Mouse (Mus musculus): ENCODE results near the gene Shb.

The Shb gene

DNA sequence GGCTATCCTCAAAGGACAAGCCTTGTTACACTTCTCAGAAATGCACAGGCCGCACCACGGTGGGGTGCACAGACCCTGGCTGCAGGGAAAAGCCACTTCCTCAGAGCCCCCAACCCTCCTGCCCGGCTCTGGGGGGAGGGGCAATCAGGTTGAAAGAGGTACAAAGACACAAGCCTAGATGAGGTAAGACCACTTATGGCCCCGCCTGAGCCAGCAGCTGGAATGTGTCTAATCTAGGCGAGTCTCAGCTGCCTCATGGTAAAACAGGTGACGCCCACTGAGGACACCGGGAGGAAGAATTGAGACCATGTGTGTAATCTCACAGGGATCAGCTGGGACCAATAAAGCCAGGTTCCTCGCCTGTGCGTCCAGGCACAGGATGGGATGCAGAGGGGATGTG is 25.2 kb downstream of the Shb start:
- no peak for DNase-seq (ENCODE audit: extremely low read depth, insufficient read length, low spot score)

DNA sequence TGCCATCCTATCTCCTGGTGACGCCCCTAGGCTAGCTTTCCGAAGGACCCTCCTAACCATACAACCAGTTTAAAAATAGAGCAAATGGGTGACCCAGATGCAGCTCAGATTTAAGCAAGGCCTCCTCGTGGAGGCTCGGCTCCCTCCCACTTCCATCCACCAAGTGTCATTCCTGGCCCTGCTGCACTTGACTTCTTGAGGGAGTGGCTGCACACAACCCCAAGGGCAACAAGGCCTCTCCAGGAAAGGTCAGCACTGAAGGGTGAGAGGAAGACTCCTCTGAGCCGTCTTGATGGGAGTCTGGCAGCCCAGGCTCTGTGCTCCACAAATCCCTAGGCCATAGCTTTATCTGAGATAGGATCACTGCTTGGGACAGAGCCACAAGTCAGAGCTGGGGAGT is 25.7 kb downstream of the Shb start:
- no peak for DNase-seq (ENCODE audit: extremely low read depth, insufficient read length, low spot score)

DNA sequence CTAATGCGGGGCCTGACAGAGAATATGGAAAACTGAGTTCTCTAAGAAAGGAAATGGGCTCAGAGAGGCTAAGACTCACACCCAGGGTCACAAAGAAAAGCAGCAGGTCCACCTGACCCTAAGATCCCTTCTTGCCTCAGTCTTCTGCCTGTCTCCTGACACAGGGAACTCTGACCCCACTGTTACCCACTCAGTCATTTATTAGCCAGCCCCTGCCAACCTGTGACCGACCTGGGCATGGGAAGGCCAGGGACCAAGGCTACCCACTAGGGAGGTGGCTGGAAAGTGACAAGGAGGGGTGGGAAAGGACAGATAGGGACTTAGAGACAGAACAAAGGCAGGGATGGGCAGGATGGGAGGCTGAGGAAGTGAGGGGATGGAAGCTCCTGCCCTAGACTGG is 26.6 kb downstream of the Shb start:
- DNase-seq (ENCODE audit: extremely low read depth, insufficient read length, low spot score): no peak

DNA sequence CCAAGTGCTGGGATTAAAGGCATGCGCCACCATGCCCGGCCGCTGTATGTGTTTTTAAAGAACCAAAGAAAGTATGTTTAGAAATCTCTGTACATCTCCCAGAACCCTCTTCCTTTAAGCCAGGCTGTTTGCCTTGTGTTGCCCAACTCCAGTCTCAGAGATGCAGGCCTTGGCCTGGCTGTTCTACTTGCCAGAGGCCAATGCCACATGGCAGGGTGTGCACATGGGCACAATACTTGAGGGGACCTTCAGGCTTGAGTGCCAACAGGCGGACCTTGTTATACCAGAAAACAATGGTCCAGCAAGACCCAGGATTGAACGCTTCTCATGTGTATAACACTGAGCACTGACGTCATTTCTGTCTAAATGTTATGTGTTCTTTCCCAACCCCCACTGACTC is 27.1 kb downstream of the Shb start:
- no peak for DNase-seq (ENCODE audit: extremely low read depth, insufficient read length, low spot score)

DNA sequence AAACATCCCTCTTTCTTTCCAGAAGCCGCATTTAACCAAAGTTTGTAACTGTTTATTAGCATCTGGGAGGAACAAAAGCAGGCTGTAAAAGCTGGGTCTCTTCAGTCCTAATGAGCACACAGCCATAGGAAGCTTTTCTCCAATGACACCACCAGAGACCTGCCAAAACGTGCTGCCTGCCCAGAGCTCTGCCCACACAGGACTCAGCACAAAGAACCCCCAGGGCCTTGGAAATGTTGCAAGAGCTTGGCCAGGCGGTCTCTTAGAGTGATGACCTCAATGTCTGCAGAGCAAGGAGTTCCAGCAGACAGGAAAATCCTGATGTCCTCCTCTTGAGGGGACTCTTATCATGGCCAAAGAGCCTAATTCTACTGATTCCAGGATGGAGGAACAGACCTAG is 28.5 kb downstream of the Shb start:
- DNase-seq (ENCODE audit: extremely low read depth, insufficient read length, low spot score): no peak

DNA sequence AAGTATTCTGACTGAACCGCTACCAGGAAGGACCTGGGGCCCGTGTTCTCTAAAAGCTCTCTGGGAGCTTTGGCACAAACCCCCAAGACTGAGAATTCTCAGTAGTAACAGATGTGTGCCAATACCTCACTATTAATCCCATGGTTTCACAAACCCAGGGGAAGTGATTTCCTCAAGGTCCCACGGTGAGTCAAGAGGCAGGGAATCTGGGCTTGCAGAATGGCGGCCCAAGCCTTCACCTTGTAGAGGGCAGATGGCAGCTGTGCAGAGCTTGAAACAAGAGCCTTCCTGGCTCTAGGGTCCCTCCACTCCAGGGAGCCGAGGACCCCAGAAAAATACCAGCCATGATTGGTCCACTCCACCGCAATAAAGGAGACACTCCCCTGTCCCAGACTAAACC is 28.9 kb downstream of the Shb start:
- no peak for DNase-seq (ENCODE audit: extremely low read depth, insufficient read length, low spot score)

DNA sequence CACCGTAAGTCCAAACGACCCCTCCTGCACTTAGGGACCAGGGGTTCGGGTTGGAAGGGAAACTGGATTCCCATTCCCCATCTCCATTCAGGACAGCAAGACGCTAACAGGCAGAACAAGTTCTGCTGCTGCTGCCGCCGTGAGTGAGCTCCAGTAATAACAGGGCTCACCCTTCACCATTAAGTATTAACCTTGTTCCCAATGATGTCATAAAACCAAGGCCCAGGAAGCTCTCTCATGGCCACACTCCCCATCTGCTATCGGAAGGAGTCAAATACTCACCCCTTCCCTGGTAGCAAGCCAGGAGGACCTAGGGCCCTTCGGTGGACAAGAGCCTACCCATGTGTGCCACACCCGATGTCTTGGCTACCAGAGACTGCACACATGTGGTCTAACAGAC is 30.3 kb downstream of the Shb start:
- no peak for DNase-seq (ENCODE audit: extremely low read depth, insufficient read length, low spot score)

DNA sequence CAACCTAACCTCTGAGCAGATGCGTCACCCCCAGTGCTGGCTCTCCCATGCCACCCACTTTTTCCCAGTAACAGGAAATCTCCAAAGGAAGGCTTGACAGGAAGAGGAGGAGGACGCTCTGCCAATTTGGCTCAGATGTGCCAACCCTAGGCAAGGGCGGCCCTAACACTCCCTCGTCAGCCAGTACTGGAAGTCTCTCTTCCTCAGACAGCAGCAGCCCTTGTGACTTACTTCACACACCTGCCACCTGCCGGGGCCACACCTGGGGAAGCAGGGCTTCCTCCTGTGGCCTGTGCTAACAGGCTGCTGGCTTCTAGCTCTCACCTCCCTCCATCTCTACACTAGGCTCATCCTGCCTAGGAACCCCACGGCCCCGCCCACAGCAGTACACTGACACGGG is 31.9 kb downstream of the Shb start:
- peak; percentile 73 for DNase-seq (ENCODE audit: extremely low read depth, insufficient read length, low spot score)

DNA sequence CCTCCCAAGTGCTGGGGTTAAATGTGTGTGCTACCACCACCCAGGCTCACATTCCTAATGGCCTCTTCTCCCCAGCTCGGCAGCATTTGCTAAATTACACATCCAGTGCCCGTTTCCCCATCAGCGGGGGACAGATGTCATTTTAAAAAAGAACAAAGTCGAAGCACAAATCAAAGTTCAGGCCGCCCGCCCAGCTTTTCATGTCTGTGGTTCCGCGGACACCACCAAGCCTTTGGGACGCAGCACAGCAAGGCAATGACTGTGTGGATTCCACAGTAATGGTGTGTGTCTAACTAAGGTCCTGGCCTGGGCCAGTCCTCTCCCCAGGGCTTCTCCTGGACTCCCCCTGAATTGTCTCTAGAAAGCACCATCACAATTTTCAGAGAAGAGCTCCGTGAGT is 32.7 kb downstream of the Shb start:
- DNase-seq (ENCODE audit: extremely low read depth, insufficient read length, low spot score): no peak

DNA sequence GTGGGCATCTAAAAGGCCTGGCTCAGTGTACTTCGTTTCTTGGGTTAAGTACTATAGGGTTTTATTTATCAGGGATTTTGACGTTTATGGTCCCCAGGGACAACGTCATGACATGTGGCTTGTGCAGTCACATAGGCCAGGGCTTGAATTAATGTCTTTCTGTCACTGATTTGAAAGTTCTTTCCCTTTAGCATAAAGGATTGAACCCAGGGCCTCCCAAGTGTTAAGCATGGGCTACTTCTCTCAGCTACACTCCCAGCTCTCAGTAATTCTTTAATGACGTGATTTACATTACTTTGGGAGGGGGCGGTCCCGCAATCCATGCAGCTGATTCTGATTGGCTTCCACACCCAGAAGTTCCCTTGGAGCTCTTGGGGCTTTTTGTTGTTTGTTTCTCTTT is 33.2 kb downstream of the Shb start:
- DNase-seq (ENCODE audit: extremely low read depth, insufficient read length, low spot score): no peak

DNA sequence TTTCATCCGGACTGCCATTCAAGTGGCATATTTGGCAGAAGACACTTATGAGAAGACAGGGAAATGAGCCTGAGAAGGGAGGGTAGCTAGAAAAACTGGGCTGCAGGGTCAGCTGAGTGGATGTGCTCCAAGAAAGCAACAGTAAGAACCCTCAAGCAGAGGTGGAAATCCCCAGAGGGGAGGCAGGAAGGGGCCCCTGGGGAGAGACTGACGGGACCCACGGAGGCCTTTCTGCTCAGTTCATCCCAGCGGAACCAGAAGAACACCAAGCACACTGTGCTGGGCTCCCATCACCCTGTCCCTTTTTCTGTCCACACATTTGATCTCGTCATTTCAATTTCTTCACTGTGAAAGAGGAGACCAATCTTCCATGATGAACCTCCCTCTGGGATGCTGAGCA is 33.9 kb downstream of the Shb start:
- DNase-seq (ENCODE audit: extremely low read depth, insufficient read length, low spot score): no peak

DNA sequence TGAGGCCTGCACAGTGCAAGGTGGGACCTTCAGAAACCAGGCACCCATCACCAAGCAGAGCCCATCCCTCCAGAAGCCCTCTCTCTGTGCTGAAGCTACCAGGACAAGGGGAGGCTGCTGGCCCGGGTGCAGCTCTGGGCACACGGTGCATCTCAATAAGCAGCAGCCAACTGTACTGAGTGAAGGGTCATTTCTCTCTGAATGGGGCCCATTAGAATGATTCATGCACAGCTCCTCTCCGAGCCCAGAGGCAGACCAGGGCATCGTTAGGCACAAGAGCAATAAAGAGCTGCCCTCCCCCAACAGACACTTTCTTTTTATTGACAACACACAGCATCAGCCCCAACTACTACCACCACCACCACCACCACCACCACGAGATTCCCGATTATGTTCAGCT is 35.0 kb downstream of the Shb start:
- no peak for DNase-seq (ENCODE audit: extremely low read depth, insufficient read length, low spot score)

DNA sequence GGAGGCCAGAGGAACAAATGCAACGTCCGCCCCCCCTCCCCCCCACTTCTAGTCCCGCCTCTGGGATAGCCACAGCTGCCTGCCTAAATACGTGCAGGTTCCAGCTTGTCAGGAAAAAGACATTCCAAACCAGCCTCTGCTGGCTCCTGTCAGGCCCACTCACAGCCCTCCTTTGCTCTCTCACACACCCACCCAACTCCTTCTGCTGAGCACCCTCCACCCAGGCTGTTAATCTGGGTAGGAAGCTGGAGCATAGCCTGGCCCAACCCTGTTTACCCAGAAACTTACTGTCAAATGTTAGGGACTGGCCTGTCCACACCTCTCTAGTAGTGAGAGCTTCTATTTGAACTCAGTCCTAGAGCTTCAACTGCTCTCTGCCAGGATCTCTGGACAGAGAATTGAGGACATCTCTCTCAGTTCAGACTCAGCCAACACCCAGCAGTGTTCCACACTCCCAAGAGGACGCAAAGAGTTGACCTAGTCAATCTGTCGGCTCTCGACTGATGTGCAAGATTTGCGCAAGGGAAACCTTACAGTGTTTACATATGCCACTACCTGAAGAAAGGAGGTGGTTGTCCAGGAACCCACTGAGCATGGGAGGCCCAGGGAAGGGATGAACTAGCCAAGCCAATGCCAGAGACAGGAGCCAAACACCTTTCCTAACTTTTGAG is 36.6 kb downstream of the Shb start:
- no peak for DNase-seq (ENCODE audit: extremely low read depth, insufficient read length, low spot score)

DNA sequence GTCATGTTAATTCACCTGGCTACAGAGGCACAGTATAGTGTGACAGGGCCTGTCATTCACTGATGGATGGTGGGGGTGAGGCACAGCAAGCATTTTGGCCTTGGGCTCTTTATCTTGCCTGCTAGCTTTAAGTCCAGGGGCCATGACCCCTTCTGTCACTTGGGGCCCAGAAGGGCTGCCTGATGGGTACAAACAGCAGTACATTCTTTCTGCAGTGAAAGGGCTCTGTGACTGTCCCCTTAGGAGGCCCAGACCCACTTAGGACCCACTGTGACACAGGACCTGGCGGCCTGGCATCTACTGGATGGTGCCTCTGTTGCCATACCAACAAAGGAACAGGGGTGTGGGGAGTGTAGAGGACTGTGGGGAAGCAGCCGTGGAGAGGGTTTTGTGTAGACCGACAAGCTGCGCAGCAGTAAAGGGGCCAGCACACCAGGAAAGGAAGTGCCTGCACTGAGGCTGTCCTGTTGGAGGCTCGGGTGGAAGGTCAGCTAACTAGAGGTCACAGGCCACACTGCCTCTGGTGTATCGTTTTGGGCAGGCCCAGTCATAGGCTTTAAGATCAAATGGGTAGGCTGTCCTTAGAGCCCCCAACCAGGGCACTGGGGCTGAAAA is 38.4 kb downstream of the Shb start:
- DNase-seq (ENCODE audit: extremely low read depth, insufficient read length, low spot score): no peak

DNA sequence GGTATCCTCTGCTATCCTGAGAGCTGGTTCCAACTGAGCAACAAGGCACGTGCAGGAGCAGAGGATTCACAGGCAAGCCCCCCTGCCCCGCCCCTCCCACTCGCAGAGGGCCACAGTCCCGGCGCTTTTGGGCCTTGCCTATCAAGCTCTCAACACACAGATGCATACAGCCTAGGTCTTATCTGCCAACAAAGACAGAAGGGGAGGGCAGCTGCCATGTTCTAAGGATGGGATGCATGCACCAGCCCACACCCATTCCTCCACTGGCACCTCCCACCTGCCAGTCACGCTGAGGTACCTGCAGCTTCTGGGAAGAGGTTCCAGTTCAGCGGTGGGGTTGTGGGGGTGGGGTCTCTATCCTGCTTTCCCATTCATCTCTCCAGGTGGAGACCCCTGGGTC is 39.2 kb downstream of the Shb start:
- DNase-seq (ENCODE audit: extremely low read depth, insufficient read length, low spot score): no peak

DNA sequence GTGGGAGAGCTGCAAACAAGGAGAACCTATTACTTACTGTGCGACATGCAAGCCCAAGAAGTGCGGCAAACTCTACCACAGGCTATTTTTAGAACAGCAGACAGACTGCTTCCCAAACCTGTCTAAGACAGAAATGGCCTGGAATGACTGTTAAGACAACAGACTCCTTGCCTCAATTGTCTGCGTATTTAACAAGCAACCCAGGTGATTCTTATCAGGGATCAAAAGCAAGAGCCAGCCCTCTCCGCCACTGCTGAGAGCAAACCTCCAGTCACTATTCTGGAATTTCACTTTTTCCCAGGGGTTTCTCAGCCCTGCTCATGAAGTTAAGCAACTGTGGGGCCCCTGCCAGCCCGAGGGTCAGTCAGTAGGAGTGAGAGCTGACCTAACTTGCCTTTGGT is 39.6 kb downstream of the Shb start:
- no peak for DNase-seq (ENCODE audit: extremely low read depth, insufficient read length, low spot score)

DNA sequence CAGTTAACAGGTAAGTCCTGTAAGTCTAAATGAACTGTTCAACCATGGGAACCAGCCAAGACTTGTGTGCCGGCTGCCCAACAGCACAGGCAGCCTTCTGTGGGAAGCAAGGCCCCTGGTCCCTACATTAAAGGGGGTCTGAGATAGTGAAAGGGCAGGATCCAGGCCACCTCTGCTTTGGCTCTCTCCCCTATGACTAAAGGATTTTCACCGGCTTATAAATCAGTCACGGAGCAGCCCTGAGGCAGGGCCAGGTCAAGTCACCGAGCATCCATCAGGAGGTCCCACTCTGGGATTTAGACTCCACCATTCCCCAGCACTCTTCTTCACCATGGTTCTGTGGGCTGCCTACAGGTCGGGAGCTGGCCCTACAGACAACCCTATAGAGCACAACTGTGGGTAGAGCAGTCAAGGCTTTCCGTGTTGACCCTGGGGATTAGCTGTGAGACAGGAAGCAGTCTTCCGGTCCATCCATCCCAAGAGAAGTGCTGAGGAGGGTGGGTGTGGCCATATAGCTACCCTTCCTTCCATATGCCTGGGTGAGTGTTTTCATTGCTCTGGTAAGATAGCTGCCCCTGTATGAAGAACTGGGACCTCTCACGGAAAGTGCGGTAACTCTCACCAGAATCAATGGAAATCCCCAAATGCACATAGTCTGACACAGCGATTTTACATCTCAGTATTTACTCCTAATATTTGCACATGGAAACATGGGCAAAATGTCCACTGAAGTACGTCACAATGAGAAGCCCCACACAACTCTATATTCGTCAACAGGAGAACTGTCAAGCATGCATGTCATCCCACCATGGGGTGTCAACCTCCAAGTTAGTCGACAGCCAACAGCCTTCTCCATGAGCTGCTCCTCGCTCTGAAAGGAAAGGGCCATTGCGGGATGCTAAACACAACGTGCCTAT is 40.3 kb downstream of the Shb start:
- no peak for DNase-seq (ENCODE audit: extremely low read depth, insufficient read length, low spot score)

DNA sequence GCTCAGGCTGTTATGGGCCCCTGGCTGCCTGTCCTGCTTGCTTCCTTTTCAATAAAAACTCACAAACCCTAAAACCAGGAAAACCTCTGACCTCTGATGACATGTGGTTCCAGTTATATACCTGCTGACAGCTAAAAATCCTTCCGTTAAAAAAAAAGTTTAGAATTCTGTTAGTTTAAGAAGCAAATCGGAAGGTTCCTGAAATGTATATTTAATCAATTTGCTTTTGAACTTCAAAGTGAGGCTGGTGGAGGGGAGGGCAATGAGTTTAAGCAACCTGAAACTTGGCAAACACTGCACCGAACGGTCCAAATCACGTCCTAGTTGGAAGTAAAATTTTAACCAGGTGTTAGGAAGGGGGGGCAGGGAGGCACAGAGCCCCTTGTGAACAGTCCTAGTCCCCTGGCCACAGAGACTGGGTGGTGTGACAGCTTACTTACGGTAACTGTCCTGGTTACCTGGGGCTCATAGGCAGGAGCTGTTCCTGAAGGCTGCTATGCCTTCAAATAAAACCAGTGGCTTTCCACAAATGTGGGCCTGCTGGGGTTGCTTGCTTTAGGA is 41.1 kb downstream of the Shb start:
- no peak for DNase-seq (ENCODE audit: extremely low read depth, insufficient read length, low spot score)

DNA sequence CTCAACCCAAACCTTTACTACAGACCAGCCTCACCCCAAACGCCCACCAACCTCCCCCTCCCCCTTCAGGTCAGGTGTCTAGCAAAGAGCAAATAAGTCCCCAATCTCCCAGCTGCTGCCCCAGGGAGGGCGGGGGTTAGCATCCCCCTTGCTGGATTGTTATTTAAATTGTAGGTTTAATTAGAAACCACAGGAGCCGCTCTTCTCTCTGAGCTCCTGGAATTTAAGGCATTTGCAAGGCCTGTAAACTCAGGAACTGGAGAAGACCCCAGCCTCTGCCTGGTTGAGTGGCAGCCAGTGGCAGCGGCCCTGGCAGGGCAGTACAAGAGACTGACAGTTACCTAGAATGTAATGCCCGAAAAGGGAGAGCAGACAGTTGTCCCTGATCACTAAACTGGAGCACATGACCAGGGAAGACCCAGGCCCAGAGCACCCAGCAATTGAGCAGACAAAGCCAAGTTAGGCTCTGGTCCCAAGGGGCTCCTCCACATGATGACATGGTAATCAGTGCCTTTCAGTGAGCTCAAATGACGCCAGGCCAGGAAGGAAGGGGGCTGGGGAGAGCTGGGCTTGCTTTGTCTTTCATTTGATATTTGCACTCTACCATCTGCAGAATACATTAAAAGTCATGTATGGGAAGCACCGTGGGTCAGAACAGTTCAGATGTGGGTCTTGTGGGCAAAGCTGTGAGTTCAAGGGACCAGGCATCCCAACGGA is 42.1 kb downstream of the Shb start:
- DNase-seq (ENCODE audit: extremely low read depth, insufficient read length, low spot score): no peak

DNA sequence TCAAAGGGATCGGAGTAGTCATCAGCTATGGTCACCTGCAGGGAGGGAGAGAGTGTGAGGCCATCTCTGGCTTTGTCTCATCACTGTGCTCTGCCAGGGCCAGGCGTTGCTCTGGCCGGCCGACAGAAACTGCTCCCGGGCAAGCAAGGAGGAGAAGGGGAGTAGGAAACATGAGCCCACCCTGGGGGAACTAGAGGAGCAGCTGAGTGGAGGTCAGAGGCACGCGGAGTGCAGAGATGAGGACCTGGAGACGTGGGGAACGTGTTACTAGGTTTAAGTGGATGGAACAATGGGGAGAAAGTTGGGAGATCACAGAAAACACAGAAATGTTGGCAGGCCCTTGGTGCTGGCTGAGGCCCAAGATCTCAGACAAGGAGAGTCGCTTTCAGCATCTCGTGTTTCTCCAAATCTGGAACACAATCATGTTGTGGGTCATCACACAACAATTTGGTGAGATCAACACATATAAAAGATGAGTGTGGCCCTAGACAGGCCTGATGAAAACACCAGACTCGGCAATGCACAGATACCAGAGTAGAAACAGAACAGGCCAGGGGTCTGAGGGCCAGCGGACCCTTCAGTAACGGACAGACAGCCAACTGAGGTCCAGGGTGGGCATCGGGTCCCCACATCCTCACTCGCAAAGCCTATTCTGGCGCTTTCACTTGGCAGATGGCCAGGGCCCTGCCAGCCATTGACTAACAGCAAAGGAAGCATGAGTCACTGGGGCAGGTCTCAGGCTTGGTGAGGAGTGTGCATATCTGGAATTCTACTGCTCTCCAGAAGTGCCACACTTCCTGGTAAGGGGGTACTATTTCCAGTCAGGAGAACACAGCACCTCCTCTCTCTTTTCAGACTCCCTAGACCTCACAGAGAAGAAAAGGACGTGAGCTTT is 42.9 kb downstream of the Shb start:
- DNase-seq (ENCODE audit: extremely low read depth, insufficient read length, low spot score): peak; percentile 96

All from 3134 (cell line).